ENCODE assay signal across 8 mouse cellular contexts in the genomic region with DNA sequence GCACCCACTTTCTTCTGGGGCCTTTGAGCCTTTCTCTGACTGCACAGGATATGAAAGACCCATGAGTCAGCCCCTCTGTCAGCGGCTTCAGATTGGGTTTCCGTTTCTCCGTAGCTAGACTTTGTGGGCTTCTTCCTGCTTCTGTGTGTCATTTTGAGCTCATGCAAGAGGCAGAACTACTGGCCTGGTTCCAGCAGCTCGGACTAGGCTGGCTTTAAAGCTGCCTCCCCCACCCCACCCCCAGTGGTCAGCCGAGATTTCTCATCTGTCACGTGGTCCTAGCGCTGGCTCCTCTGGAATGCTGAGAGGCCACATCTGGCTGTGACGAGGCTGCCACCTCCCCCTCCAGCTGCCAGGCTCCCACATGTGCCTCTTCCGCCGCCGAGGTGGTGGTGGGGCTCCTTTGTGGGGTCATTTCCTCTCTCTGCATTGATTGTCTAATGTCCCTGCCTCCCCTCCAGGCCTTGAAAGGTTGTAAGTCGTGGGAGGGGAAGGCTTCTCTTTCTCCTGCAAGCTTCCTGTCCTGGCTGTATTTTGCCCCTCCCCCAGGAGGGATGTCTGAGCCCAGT. TPM values are rescaled to one million over a fixed set of nuclear protein-coding genes. Genes with fewer than 3 reads are reported as not detected.
DNase-seq lines count a peak whose midpoint lies in the region; ATAC-seq and TF ChIP-seq lines count a peak whose summit lies in the region.

No protein-coding gene starts in this region.

- under 1% methylated on average over 12 of the region's 12 CpGs for WGBS in embryonic facial prominence, embryonic 11.5 days
- WGBS in intestine, postnatal 0 days, result 8% methylated on average over 12 of the region's 12 CpGs
- under 1% methylated on average over 12 of the region's 12 CpGs for WGBS in liver, embryonic 11.5 days
- 1% methylated on average over 12 of the region's 12 CpGs for WGBS in stomach, embryonic 16.5 days

- H3K4me1 ChIP-seq in embryonic facial prominence, embryonic 11.5 days (ENCODE audit: control insufficient read depth, insufficient read depth, low read length), result peaks cover 21% of the 10 kb centered on the region
- peaks cover 14% of the 10 kb centered on the region for H3K4me1 ChIP-seq in intestine, postnatal 0 days (replicated peaks; ENCODE audit: control insufficient read depth, insufficient read depth, low read length)
- peaks cover 67% of the 10 kb centered on the region for H3K4me1 ChIP-seq in liver, embryonic 11.5 days (replicated peaks; ENCODE audit: control insufficient read depth, insufficient read depth, low read length)
- H3K4me1 ChIP-seq in stomach, embryonic 16.5 days (ENCODE audit: control insufficient read depth, insufficient read depth, low read length), result peaks cover 68% of the 10 kb centered on the region

- peak overlapping the region; percentile 47; the same call in 1 of the 2 replicates for H3K9ac ChIP-seq in embryonic facial prominence, embryonic 11.5 days (replicated peaks; ENCODE audit: low read length)
- H3K9ac ChIP-seq in intestine, postnatal 0 days (ENCODE audit: low read depth, low read length), result no peak overlapping the region; the same call in 1 of the 2 replicates
- no peak overlapping the region for H3K9ac ChIP-seq in liver, embryonic 11.5 days (ENCODE audit: low read depth, low read length)
- H3K9ac ChIP-seq in stomach, embryonic 16.5 days (ENCODE audit: low read length), result peak overlapping the region; percentile 63

- H3K36me3 ChIP-seq in embryonic facial prominence, embryonic 11.5 days (replicated peaks; ENCODE audit: control insufficient read depth, insufficient read depth, low read depth, low read length), result no peaks in the 10 kb centered on the region
- no peaks in the 10 kb centered on the region for H3K36me3 ChIP-seq in intestine, postnatal 0 days (ENCODE audit: control insufficient read depth, insufficient read depth)
- H3K36me3 ChIP-seq in liver, embryonic 11.5 days (ENCODE audit: control insufficient read depth, insufficient read depth, low read length), result no peaks in the 10 kb centered on the region
- no peaks in the 10 kb centered on the region for H3K36me3 ChIP-seq in stomach, embryonic 16.5 days (ENCODE audit: control insufficient read depth, insufficient read depth, low read length)

- H3K4me3 ChIP-seq in embryonic facial prominence, embryonic 11.5 days (ENCODE audit: low read depth, low read length), result 0 out of 2 replicates have a peak overlapping the region, but pooled peaks have one; percentile 3
- peak overlapping the region; percentile 5 for H3K4me3 ChIP-seq in intestine, postnatal 0 days (ENCODE audit: low read depth, low read length)
- no peak overlapping the region; the same call in 1 of the 2 replicates for H3K4me3 ChIP-seq in liver, embryonic 11.5 days (ENCODE audit: low read depth, low read length)
- peak overlapping the region; percentile 25 for H3K4me3 ChIP-seq in stomach, embryonic 16.5 days (replicated peaks; ENCODE audit: low read length)

- H3K4me2 ChIP-seq in embryonic facial prominence, embryonic 11.5 days (ENCODE audit: low read depth, low read length), result peak overlapping the region; percentile 32
- peak overlapping the region; percentile 51 for H3K4me2 ChIP-seq in intestine, postnatal 0 days (replicated peaks; ENCODE audit: low read depth)
- H3K4me2 ChIP-seq in liver, embryonic 11.5 days, result peak overlapping the region; percentile 53
- peak overlapping the region; percentile 46 for H3K4me2 ChIP-seq in stomach, embryonic 16.5 days (ENCODE audit: low read depth, low read length)

- peak; percentile 31 for TF ChIP-seq CTCF in intestine, postnatal 0 days (IDR thresholded peaks at IDR 0.05; ENCODE audit: low read depth)

- no peaks in the 10 kb centered on the region for H3K9me3 ChIP-seq in embryonic facial prominence, embryonic 11.5 days (replicated peaks; ENCODE audit: control insufficient read depth, low read length)
- H3K9me3 ChIP-seq in intestine, postnatal 0 days (ENCODE audit: control insufficient read depth), result no peaks in the 10 kb centered on the region
- H3K9me3 ChIP-seq in liver, embryonic 11.5 days (ENCODE audit: control insufficient read depth, low read length), result no peaks in the 10 kb centered on the region
- H3K9me3 ChIP-seq in stomach, embryonic 16.5 days (replicated peaks; ENCODE audit: control insufficient read depth, low read length), result no peaks in the 10 kb centered on the region

- no peaks in the 10 kb centered on the region for H3K27me3 ChIP-seq in embryonic facial prominence, embryonic 11.5 days (ENCODE audit: control insufficient read depth, insufficient read depth, low read length)
- peaks cover 6% of the 10 kb centered on the region; the same call in 1 of the 2 replicates for H3K27me3 ChIP-seq in intestine, postnatal 0 days (replicated peaks; ENCODE audit: control insufficient read depth, insufficient read depth, low read length)
- peaks cover 7% of the 10 kb centered on the region for H3K27me3 ChIP-seq in liver, embryonic 11.5 days (replicated peaks; ENCODE audit: control insufficient read depth, insufficient read depth, low read length)
- no peaks in the 10 kb centered on the region for H3K27me3 ChIP-seq in stomach, embryonic 16.5 days (ENCODE audit: control insufficient read depth, insufficient read depth, low read length)

- H3K27ac ChIP-seq in embryonic facial prominence, embryonic 11.5 days (replicated peaks; ENCODE audit: low read depth, low read length), result peak overlapping the region; percentile 87
- peak overlapping the region; percentile 78 for H3K27ac ChIP-seq in intestine, postnatal 0 days (ENCODE audit: low read depth, low read length)
- peak overlapping the region; percentile 86 for H3K27ac ChIP-seq in liver, embryonic 11.5 days (ENCODE audit: low read depth, low read length)
- H3K27ac ChIP-seq in stomach, embryonic 16.5 days (ENCODE audit: low read length), result peak overlapping the region; percentile 95

- peak; percentile 62 for ATAC-seq in embryonic facial prominence, embryonic 11.5 days (replicated peaks; ENCODE audit: insufficient number of reproducible peaks, low FRiP score, low TSS enrichment, low read depth)
- peak; percentile 61 for ATAC-seq in intestine, postnatal 0 days
- peak; percentile 60 for ATAC-seq in liver, embryonic 11.5 days (replicated peaks; ENCODE audit: low FRiP score)
- ATAC-seq in monocyte, adult 5-6 weeks (replicated peaks; ENCODE audit: insufficient number of reproducible peaks, low FRiP score, low TSS enrichment, poor library complexity, severe bottlenecking), result peak; percentile 41; the same call in 1 of the 2 replicates
- peak; percentile 80 for ATAC-seq in stomach, embryonic 16.5 days (ENCODE audit: insufficient read depth, low FRiP score)

- peak; percentile 81 to 82 for DNase-seq in cerebellum, postnatal 10 days
- DNase-seq in cerebellum, adult 11-12 months, result no peak
- DNase-seq in embryonic facial prominence, embryonic 11.5 days (ENCODE audit: low spot score), result peak; percentile 94
- peak; percentile 89 to 94 for DNase-seq in heart, adult 18-20 months
- DNase-seq in liver, embryonic 11.5 days (ENCODE audit: low spot score), result peak; percentile 75

RNA-seq across cellular contexts. Expression of gene Gm21969, which starts 4.0 kb away (rescaled TPM):
- not detected in 2 replicates for polyA plus RNA-seq in embryonic facial prominence, embryonic 11.5 days (2014; fragmentation: Nextera tagmentation; extraction: Ambion mirVana)
- not detected for total RNA-seq in heart, adult 18-20 months (2021)
- polyA plus RNA-seq in intestine, postnatal 0 days (2015; fragmentation: Nextera tagmentation; extraction: Ambion mirVana), result not detected in 2 replicates
- polyA plus RNA-seq in liver, embryonic 11.5 days (2014; fragmentation: Nextera tagmentation; extraction: Ambion mirVana), result not detected in 2 replicates
- total RNA-seq in monocyte, adult 5-6 weeks (2017), result 1.4 TPM in 1 of 3 replicates, not detected in the others
- not detected in 2 replicates for polyA plus RNA-seq in stomach, embryonic 16.5 days (2015; fragmentation: Nextera tagmentation; extraction: Ambion mirVana)

RNA-seq across cellular contexts. Expression of gene Aldh4a1, which starts 23.6 kb away (rescaled TPM):
- polyA plus RNA-seq in embryonic facial prominence, embryonic 11.5 days (2014; fragmentation: Nextera tagmentation; extraction: Ambion mirVana), result 13.1 and 14.7 TPM in 2 replicates
- total RNA-seq in heart, adult 18-20 months (2021), result 10 to 100 TPM; 84.7 to 90.8 TPM
- 3.5 and 3.9 TPM in 2 replicates for polyA plus RNA-seq in intestine, postnatal 0 days (2015; fragmentation: Nextera tagmentation; extraction: Ambion mirVana)
- 45.2 and 52.0 TPM in 2 replicates for polyA plus RNA-seq in liver, embryonic 11.5 days (2014; fragmentation: Nextera tagmentation; extraction: Ambion mirVana)
- 4.5 to 8.5 TPM (median 6.2 TPM) in 3 replicates for total RNA-seq in monocyte, adult 5-6 weeks (2017)
- 35.9 and 38.0 TPM in 2 replicates for polyA plus RNA-seq in stomach, embryonic 16.5 days (2015; fragmentation: Nextera tagmentation; extraction: Ambion mirVana)

RNA-seq across cellular contexts. Expression of gene Tas1r2, which starts 54.3 kb away (rescaled TPM):
- not detected in 2 replicates for polyA plus RNA-seq in embryonic facial prominence, embryonic 11.5 days (2014; fragmentation: Nextera tagmentation; extraction: Ambion mirVana)
- not detected for total RNA-seq in heart, adult 18-20 months (2021)
- polyA plus RNA-seq in intestine, postnatal 0 days (2015; fragmentation: Nextera tagmentation; extraction: Ambion mirVana), result not detected in 2 replicates
- polyA plus RNA-seq in liver, embryonic 11.5 days (2014; fragmentation: Nextera tagmentation; extraction: Ambion mirVana), result not detected in 2 replicates
- 0.53 TPM in 1 of 3 replicates, not detected in the others for total RNA-seq in monocyte, adult 5-6 weeks (2017)
- not detected in 2 replicates for polyA plus RNA-seq in stomach, embryonic 16.5 days (2015; fragmentation: Nextera tagmentation; extraction: Ambion mirVana)

Comparison
In these comparisons a context has a peak if more than half of its experiments do, and no peak if none do; other contexts are left out.
1. H3K9ac ChIP-seq: peak in embryonic facial prominence, embryonic 11.5 days (single experiment) and stomach, embryonic 16.5 days (single experiment); none in intestine, postnatal 0 days (single experiment) and liver, embryonic 11.5 days (single experiment).
2. Peak in every context shown above with its lines, with median percentiles within 50 percentile points of each other: ATAC-seq, H3K27ac ChIP-seq and H3K4me2 ChIP-seq.